Mouse (Mus musculus): ENCODE measurements at regions not wholly inside any gene's neighbourhood (a gene's known extent, or its start where the extent isn't known, plus 50 kb on each side); places are given as distances from the start of the nearest gene placed in this dataset.
"Not testable (repeated sequence)": the region's sequence is repeated elsewhere in the genome, so short reads cannot be mapped to it uniquely, and the experiment has no call there.

DNA sequence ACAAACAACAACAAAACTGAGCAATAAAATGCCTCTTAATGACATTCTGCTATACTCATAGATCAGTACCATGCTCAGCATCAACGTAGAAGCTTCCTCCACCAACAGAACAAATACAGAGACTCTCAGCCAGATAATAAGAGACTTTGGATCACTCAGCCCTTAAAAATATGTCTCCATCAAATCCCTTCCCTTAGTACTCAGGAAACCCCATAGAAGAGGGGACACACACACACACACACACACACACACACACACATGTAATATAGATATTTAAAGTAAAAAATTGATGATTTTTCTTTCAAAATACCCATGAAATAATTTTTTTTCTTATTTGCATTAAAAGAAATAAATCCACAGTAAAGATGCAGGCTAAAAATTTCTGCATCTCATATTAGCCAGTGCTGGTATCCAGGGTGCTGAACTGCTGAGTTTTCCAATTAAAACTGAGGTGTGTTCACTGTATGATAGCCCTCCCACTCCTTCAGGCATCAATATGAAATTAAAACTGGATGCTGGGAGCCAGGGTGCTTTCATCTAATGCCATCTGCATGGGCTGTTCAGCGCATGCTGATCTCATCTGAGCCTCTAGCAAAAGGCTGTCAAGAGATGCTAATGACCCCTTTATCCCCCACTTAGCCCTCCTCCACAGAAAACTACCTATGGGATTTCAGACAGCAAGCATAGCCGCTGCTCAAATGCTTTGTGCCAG lies 321.0 kb downstream of the Tm4sf1 start:
- DNase-seq = no peak

DNA sequence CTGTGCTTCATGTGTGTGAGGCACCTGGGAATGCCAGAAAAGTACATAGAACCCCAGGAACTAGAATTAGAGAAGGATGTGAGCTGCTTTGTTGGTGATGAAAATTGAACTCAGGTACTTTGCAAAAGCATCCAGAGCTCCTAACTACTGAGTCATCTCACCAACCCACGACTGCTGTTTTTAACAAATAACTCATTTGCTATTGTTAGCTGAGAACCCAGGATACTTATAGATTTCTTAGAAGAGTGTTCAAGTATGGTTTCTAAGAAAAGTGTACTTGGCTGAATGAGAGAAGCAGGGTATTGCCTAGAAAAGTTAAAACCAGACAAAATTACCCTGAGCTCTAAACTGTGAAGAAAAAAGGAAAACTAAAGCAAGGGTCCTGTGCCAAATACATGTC lies 335.8 kb downstream of the Tm4sf1 start:
- DNase-seq = no peak

DNA sequence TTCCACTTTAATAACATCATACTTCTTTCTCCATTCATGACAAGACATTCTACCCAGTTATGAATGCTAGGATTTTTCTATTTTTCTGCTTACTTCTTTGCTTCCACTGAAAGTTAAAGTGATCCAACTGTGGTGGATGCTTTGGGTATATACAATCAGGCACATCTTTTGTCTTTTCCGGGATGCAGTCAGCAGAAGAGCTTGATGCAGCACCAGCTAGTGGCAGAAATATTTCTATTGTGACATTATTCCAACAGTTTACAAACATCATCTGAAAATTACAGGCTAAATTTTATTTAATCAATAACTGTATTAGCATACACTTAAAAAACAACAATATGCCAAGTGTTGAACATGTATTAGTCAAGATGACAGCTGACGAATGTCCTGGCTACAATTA lies 336.3 kb downstream of the Tm4sf1 start:
- no peak for DNase-seq

DNA sequence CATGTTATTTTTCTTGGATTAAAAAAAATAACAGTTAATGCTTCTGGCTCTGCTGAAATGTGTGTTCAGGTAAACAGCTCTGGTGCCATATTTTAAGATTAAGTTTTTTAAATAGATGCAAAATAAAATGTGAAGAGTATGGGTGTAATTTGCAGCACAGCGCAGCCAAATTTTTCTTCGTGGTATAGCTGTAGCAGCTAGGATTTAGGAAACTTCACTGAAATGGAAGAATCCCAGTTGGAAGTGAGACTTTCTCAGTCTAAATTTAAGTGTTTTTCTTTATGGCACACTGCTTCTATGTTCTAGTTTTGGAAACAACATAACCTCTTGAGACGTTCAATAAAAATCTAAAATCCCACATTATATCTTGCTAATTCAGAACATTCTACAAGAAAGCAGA lies 337.6 kb downstream of the Tm4sf1 start:
- no peak for DNase-seq

DNA sequence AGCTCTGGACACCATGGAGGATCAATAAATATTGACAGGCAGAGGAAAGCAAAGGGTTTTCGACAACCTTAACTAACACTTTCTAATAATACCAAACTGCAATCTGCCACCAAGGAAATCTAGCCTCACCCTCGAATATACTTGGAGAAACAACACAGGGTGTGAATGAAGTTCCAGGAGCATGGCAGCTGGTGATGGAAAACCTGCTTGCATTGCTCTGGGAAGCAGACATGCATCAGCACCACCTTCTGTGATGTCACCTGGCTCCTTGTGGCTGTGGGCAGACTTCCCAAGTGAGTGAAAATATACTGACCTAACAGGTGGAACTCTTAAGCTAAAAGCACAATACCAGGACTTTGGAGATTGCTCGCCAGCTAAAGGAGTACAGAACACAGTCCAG lies 338.5 kb downstream of the Tm4sf1 start:
- peak; percentile 7 for DNase-seq

DNA sequence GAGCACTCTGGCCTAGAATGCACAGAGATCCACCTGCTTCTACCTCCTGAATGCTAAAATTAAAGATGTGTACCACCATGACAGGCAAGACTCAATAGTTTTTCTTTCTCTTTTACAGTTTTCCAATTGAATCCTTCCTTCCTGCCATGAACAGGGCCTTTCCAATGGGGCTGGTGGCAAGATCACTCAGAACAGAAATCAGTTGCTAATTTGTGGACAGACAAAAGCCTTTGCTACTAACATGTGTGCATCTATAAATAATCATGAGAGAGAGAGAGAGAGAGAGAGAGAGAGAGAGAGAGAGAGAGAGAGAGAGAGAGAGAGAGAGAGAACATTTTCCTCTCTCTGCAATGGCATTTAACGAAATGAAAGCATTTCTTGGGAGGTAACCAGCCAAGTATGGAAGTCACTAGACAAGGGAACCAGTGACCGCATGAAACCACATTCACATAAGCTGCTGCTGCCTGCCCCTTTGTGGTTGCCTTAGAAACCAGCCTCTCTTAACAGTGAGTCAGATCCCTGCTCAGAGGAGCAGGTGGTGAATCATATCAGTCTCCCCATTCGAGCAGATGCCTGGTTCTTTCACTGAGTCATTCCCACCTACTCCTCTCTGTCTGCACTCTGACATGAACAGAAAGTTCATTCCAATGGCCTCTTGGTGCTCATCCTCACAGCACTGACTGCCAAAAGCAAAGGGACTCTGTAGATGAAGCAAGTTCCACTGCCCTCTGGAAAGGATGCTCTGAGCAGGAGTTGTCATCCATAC lies 339.4 kb downstream of the Tm4sf1 start:
- peak; percentile 37 for DNase-seq

DNA sequence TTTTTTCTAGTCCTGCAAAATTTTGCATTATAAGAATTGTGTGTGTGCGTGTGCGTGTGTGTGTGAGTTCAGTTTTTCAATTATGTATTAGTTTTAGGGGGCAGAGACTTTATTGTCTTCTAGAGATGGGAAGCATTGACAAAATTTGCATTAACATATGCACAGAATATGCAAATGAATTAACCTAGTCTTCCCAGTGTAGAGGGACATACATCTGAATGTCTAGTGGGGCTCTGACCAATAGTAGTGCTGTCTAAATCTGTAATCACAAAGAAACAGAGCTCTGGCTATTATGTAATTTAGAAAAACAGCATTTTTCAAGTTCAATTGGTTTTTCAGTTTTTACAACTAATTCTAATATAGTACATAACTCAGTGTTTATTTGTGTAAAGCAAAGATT lies 344.8 kb downstream of the Tm4sf1 start:
- DNase-seq = no peak

DNA sequence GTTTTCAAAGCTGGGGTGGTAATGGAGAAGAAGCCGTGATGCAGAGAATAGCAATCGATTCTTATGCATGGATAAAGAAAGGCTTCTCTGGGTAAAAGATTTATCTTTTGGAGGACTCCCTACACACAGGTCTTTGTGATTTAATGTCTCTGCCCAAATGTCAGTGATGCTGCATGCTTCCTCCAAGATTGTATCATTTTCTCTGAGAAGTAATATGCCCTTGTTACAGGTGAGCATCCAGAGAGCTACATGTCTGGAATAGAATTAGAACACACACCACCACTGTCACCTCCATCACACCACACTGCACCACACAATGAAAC lies 346.0 kb downstream of the Tm4sf1 start:
- DNase-seq = no peak

DNA sequence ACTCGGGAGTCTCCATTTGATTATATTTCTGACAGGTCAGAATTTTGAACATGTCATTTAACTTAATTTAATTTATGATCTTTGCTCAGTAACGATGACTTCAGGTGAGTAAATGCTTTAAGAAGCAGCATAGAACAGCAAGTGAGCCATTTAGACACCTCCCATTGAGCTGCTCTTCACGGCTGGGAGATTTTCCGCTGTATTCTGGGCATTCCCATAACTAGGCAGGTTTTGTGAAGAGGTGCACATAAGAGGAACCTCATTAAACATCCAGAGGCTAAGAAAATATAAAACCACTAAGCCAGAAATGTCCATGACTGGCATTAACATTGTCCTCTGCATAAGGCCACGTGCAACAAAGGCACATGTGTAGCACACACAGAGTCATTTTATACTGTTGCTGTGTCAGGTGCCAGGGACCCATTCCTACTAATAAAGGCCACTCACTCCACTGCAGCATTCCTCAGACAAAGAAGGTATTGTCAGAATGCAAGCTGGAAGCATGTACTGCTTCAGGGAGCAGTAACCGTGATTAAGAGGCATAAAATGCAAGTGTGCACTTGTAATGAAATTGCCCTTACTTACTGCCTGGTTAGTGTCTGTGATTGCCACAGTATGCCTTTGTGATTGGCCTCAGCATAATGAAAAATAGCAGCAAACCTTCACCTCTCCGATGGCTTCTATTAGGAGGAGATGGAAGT lies 346.5 kb downstream of the Tm4sf1 start:
- DNase-seq = no peak

DNA sequence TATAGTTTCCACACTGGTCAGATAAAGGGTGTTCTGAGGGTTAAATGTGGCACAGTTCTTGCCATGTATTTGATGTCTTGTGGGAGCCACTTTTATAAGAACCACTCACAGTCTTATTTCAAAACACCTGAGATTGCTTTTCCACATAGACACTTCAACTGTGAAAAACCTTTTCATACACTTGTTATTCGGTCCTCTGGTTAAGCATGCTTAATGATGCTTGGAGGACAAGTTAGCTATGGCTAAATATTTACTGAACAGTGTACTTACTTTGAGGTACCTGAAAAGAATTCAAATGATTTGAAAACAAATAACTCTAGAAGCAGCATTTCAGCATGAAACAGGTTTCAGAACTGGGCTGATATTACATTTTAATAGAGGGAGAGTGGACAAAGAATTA lies 359.2 kb downstream of the Tm4sf1 start:
- not testable (repeated sequence) for DNase-seq

DNA sequence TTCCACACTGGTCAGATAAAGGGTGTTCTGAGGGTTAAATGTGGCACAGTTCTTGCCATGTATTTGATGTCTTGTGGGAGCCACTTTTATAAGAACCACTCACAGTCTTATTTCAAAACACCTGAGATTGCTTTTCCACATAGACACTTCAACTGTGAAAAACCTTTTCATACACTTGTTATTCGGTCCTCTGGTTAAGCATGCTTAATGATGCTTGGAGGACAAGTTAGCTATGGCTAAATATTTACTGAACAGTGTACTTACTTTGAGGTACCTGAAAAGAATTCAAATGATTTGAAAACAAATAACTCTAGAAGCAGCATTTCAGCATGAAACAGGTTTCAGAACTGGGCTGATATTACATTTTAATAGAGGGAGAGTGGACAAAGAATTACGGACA lies 372.8 kb downstream of the Tm4sf1 start:
- not testable (repeated sequence) for DNase-seq

DNA sequence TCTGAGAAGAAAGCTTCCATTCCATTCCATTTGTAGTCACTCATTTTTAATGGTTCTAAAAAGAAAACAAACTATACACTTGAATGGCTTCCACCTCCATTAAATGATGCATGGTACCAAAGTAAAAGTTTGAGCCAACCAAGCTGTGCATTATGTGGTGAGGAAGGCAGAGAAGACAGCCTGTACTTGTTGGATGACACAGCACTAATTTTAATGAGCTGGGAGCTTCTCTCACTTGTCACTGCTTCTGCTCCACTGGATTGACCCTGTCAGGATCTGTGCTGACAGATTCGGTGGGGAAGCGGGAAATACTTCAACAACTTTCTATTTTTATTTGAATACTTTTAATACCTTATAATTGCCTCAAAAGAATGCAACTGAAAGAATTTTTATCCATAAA lies 403.3 kb downstream of the Tm4sf1 start:
- no peak for DNase-seq

DNA sequence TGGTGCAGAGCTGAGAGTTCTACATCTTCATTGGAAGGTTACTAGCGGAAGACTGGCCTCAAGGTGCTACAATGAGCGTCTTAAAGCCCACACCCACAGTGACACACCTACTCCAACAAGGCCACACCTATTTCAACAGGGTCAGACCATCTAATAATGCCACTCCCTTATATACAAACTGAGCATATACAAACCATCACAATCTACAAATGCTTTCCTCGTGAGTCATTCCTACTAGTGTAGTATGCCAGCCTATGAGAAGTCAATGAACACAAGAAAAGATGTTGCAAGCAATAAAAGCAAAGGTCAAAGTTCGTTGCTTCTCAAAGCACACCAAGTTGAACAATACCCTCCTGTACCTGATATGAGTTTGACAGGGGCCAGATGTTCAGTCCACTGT lies 424.7 kb downstream of the Tm4sf1 start:
- DNase-seq = no peak

DNA sequence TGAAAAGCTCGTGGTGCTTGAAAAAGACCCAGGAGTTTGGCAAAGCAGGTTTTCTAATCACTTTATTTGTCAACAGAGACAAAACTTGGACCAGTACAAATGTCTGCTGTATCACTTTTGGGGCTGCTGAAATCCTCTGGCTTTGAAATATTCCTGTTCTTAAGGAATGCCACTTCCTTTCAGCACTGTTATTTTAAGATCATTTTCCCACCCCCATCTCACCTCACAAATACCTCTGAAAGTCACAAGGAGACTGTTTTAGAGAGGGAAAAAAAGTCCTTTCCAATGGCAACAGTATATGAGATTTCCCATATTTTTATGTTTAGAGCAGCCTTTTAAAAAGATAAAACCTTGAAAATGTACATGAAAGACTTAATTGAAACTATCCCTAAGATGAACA lies 438.2 kb downstream of the Tm4sf1 start:
- DNase-seq = no peak

DNA sequence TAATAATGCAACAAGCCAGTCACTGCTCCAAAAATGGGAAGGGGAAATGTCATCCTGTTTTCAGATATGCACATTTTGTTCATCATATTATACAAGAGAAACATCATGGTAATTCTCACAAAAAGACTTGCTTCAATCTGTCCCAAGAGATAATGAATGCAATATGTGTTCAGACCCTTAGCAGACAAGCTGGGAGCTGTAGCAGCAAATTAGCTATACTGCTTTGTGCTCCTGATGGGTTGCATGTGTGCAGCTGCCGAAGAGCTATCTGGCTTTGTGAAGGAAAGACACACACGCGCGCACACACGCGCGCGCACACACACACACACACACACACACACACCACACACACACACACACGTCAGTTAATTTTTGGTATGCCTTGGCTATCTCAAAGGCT lies 441.9 kb downstream of the Tm4sf1 start:
- DNase-seq = no peak

DNA sequence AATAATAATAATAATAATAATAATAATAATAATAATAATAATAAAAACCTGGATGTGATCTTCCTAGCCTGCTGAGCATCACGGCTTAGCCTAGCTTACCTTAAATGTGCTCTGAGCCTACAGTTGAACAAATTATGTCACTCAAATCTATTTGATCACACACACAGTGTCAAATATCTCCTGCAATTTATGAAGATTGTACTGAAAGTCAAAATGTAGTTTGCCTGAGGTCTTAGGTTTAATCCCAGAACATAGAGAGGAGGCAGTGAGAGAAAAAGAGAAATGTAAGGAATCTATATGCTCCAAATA lies 456.4 kb downstream of the Tm4sf1 start:
- DNase-seq = no peak

DNA sequence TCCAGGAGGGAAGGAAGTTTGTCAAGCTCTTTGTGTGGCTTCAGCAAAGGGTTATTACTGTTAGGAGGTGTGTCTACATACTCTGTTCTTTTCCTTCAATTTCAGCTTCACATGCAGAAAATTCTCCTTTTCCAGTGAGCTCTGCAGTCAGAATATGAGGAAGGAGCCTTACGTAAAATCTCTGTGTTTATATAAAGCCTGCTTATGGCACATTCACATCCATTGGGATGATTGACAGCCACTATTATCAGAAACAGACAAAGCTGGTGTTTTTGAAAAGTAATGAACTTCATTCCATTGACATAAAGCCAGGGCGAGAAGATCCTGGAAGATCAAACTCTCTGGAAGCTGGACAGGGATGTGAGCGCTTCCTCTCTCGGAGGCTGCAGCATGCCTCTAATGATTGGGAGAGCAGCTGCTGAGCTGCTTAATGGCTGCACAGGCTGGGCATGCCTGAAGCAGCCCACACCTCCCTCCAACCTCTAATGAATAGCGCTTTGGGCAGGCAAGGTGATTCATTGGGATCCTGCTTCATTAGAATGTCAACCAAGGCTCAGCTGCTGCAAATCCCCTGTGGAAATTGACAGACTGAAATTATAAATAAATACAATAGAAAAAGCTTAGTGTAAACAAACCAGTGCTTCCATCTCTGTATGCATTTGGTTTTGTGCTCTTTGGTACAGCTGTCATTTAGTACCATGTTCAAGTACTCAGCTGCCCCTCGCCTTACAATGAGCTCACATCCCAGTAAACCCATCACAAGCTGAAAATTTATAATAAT lies 456.9 kb downstream of the Tm4sf1 start:
- DNase-seq = no peak

DNA sequence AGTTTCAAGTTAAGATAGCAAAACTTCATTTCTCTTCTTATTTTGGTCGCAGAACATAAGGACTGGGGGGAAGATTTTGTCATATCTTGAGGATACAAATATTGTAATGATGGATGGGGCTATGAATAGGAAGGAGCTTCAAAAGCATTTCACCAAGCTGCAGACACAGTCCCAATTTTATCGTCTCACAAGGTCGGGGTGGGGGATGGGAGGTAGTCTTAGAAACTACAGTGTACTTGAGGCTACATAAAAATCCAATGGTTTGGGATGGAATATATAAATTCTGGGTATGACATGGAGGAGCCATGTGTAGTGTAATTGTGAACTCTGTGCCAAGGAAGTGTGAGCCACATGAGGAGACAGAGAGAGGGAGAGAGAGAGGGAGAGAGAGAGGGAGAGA lies 464.6 kb downstream of the Tm4sf1 start:
- DNase-seq = no peak

DNA sequence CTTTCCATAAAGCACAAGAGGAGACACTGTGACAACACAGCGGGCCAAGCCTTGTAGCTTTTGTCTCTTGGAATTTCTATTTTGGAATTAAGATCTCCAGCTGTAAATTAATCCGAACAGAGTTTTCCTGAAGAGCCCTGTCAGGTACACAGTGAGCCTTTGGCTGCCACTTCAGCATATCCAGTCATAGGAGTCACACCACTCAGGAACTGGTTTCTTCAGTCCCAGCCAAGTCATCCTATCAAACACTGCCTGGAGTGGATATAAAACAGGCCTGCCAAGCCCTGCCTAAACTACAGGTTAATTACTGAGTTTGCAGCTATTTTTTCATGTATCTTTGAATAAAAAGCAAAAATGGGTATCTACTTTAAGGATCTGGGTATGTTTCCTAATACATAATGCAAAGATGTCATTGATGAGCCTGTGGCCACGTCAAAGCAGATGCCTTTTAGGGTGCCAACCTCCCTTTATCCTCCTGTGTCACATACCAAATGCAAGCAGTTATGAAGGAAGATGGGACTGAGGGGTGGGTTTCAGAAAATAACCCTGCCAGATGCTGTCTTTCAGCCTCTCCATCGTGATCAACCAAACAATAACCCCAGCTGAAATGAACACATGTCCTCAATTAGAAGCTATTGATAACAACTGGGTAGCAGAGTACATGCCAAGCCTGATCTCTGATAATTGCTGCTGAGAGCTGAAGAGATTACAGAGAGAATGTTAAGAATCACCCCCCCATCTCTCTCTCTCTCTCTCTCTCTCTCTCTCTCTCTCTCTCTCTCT lies 471.3 kb downstream of the Tm4sf1 start:
- no peak for DNase-seq

DNA sequence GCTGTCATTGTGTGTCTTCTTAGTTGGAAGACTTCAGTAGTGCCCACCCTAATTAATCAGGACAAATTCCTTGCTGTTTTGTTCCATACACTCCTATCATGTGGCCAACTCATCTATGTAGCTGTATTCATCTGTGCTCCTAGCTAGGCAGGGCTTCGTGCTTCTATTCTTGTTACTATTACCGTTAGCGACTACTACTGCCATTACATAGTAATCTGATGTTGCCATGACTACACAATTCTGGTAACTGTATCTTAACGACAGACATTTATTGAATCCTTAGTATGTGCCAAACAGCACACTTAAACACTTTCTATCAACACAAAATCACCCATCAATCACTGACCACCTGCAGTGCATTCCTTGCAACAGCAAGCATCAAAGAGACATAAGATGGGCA lies 477.6 kb downstream of the Tm4sf1 start:
- no peak for DNase-seq

DNA sequence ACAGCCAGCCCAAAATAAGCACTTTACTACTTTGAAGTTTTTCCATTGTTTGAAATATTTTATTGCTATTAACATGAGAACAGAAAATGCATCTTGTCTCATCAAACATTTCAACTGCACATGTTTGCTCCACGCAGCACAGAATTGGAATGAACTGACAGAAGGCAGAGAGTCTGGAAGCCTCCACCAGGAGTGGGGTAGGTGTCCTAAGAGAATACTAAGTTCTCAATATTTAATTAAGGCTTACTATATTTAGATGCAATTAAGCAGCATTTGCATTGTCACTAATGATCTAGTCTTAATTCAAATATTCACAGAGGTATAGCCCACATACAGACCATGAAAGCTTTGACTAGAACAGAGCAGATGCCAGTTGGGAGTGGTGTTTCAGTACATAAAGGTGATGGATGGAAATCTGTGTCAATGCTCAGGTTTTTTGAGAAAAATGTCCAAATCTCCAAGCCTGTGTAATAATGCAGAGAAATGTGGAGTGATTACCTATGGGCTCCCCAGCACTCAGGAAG lies 491.2 kb downstream of the Tm4sf1 start:
- DNase-seq = no peak

DNA sequence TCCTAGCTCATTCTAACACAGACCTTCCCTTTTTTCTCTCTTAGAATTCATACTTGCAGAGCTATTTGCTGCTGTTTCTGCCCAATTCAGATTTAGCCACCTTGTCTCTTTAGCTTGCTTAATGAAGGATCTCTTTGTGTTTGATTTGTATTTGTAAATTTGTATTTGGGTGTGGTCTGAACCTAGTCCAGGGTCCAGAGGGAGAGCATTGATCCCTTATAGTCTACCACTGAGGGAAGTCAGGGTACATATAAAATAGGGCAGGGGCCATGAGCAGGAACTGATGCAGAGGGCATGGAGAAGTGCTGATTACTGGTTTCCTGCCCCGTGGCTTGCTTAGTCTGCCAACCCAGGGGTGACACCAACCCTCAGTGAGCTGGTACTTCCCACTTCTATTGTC lies 508.7 kb downstream of the Tm4sf1 start:
- DNase-seq = no peak

DNA sequence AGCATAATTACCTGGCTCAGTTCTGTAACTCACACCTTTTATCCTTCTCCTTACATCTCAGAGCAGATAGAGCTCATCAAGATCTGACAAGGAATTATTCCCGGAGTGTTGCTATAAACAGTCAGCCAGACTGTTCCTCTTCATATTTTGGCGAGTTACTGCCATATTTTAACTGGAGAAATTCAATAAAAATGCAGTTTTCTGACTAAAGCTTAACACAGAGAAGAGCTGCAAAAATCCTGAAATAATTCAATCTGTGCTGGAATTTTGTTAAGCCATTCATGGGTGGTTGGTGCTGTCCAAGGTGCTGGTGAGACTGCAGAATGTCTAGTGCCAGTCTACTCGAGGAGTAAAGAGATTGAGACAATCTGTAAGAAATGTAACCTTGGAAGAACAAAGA lies 512.6 kb downstream of the Tm4sf1 start:
- no peak for DNase-seq
